13 mouse cellular contexts compared by ENCODE assay signal in genomic region chr11:104267380-104267779, GRCm38 (mm10). TPM values are rescaled to one million over a fixed set of nuclear protein-coding genes. Genes with fewer than 3 reads are reported as not detected.
DNase-seq lines count a peak whose midpoint lies in the region; ATAC-seq and TF ChIP-seq lines count a peak whose summit lies in the region.
"Had no signal": no experiment of that assay in that cellular context is flagged by ENCODE, and none has a peak within 500 bp of the region (broad histone marks: within the 10 kb centered on the region; RNA-seq: fewer than 3 reads in every experiment).

No protein-coding gene starts in this region.

- peak; percentile 38 to 47 for DNase-seq in frontal cortex, postnatal 36 days (ENCODE audit: low spot score in 2 of 2)
- no peak for DNase-seq in frontal cortex, postnatal 14 days (ENCODE audit: low spot score in 2 of 2)
- DNase-seq in left cerebral cortex, adult 2 months (ENCODE audit: extremely low spot score in 1 of 2, low spot score in 2 of 2) = no peak
- DNase-seq in left cerebral cortex, adult 8-10 months (ENCODE audit: low spot score in 2 of 2) = no peak
- peak; percentile 56 to 68 for DNase-seq in kidney, postnatal 36 days
- DNase-seq in testis, postnatal 10 days (ENCODE audit: low spot score) = no peak
- DNase-seq: liver; thymus, adult 18-20 months had no signal

- H3K4me3 ChIP-seq in left cerebral cortex, adult 2 months = no peak overlapping the region
- no peak overlapping the region for H3K4me3 ChIP-seq in brown adipose tissue, adult 24 weeks (ENCODE audit: insufficient read depth, low read depth, low read length)
- no peak overlapping the region for H3K4me3 ChIP-seq in midbrain, embryonic 16.5 days (ENCODE audit: low read depth, low read length)
- H3K4me3 ChIP-seq: embryonic facial prominence, embryonic 10.5 days; heart, embryonic 15.5 days had no signal

- no peak overlapping the region for H3K4me2 ChIP-seq in midbrain, embryonic 16.5 days (ENCODE audit: low read length)
- H3K4me2 ChIP-seq: heart, embryonic 15.5 days had no signal

- TF ChIP-seq CTCF in left cerebral cortex, adult 2 months (IDR thresholded peaks at IDR 0.05) = no peak

- no peak overlapping the region for H3K9ac ChIP-seq in midbrain, embryonic 16.5 days (ENCODE audit: low read depth, low read length)
- H3K9ac ChIP-seq: heart, embryonic 15.5 days had no signal

- no peaks in the 10 kb centered on the region for H3K27me3 ChIP-seq in midbrain, embryonic 16.5 days (ENCODE audit: control insufficient read depth, insufficient read depth, low read depth, low read length)
- H3K27me3 ChIP-seq: heart, embryonic 15.5 days had no signal

- H3K9me3 ChIP-seq in midbrain, embryonic 16.5 days (replicated peaks; ENCODE audit: control insufficient read depth, low read length, poor library complexity, severe bottlenecking) = no peaks in the 10 kb centered on the region
- H3K9me3 ChIP-seq: embryonic facial prominence, embryonic 10.5 days; heart, embryonic 15.5 days had no signal

- intact Hi-C loops in left cerebral cortex, adult 2 months (cut with DNase I) = no loop called here

- WGBS in midbrain, embryonic 16.5 days = 81% methylated on average over 11 of the region's 11 CpGs

- no peak for ATAC-seq in midbrain, embryonic 16.5 days
- ATAC-seq: inflammation-experienced regulatory T-cells, adult 6 months had no signal

- no peaks in the 10 kb centered on the region for H3K36me3 ChIP-seq in midbrain, embryonic 16.5 days (ENCODE audit: control insufficient read depth, insufficient read depth, low read length)
- H3K36me3 ChIP-seq: embryonic facial prominence, embryonic 10.5 days; heart, embryonic 15.5 days had no signal

- peaks cover 15% of the 10 kb centered on the region for H3K4me1 ChIP-seq in brown adipose tissue, adult 24 weeks (ENCODE audit: control insufficient read depth, insufficient read depth, insufficient read length, low read length)
- H3K4me1 ChIP-seq in midbrain, embryonic 16.5 days (ENCODE audit: control insufficient read depth, insufficient read depth, low read length) = peaks cover 13% of the 10 kb centered on the region

- peak overlapping the region; percentile 83 for H3K27ac ChIP-seq in left cerebral cortex, adult 2 months
- H3K27ac ChIP-seq in brown adipose tissue, adult 24 weeks (replicated peaks; ENCODE audit: low read depth, low read length) = peak overlapping the region; percentile 15
- no peak overlapping the region for H3K27ac ChIP-seq in midbrain, embryonic 16.5 days (ENCODE audit: low read length)
- H3K27ac ChIP-seq: embryonic facial prominence, embryonic 10.5 days; heart, embryonic 15.5 days had no signal

RNA-seq across cellular contexts. Expression of gene Mapt, which starts 36.2 kb away (rescaled TPM):
- total RNA-seq in left cerebral cortex, adult 2 months (2021) = 100 to 1,000 TPM; 353 to 364 TPM
- 100 to 1,000 TPM; 361 to 377 (median 364) TPM for total RNA-seq in left cerebral cortex, adult 8-10 months (2022)
- polyA plus RNA-seq in brown adipose tissue, adult 24 weeks (2012; ENCODE audit: insufficient read depth, insufficient read length, missing spikeins) = 20.7 and 29.1 TPM in 2 replicates
- polyA plus RNA-seq in midbrain, embryonic 16.5 days (2015; fragmentation: Nextera tagmentation; extraction: Ambion mirVana) = 1,213 and 1,264 TPM in 2 replicates

Comparison
In these comparisons a context has a peak if more than half of its experiments do, and no peak if none do; other contexts are left out.
1. DNase-seq: peak in frontal cortex, postnatal 36 days (2 of 2) and kidney, postnatal 36 days (2 of 2); none in frontal cortex, postnatal 14 days (0 of 2), left cerebral cortex, adult 2 months (0 of 2), left cerebral cortex, adult 8-10 months (0 of 2) and testis, postnatal 10 days (single experiment).